Mouse (Mus musculus) urinary bladder, postnatal 36 days (tissue): ENCODE results near the gene Bglap2.
"Not testable (repeated sequence)": the region's sequence is repeated elsewhere in the genome, so short reads cannot be mapped to it uniquely, and the experiment has no call there.

ENCODE experiments used
- DNase-seq, 2 experiments: peaks; one replicate each; pipeline ENCODE4 v3.0.0; 2022; ENCODE audit warnings: low spot score in 2 of 2, mixed read lengths in 1 of 2

Gene Bglap2

DNA sequence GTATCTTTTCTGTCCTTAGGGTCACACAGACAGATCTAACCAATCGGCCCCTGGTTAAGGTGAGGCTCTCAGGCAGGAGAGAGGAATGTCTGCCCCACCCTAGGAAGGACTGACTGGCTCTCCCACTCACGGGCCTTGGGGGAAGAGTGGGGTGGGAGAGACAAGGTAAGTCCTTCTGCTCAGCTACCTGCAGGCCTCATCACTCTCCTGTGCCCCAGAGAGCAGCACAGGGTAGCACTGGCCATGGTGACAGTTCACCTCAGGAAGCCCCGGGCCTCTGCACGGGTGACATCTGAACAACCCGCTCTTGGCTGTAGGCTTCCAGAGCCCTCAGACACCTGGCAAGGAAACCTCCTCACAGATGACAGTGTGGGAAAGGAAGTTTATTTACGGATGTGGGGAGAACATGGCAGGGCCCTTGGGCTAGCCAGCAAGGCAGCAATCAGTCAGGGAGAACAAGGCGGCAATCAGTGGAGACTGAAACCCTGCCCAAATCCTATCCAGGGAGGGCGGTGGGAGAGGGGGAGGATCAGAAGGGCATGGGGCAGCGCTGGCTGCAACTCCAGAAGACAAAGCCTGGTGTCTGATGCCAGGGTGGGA, 15.4 kb upstream of the Bglap2 start:
- DNase-seq, result no peak

- DNase-seq, result no peak
Observed at GRCm38 (mm10) chr3:88384364-88384763, 5.9 kb upstream of the Bglap2 start, which contains the start of gene Bglap. Gene Bglap, minus strand, starts transcription at chr3:88384464.

DNA sequence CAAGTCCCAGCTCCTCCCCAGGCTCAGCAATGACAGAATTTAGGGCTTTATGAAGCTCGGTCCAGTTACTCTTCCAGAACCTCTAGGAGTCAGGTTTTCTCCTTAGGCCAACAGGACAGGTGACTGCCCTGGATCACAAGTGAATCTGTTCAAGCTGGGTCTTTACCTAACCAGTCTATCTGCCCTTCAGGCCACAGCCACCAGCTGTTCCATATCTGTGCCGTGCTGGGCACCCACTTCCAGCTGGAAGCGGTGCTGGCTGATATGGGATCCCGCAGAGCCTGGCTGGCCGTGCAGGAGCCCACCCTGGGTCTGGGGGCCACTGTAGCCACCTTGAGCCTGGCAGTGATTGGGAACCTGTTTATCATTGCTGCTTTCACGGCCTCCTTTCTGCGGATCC, 3.9 kb upstream of the Bglap2 start:
- not testable (repeated sequence) for DNase-seq

GRCm38 (mm10) chr3:88381389-88382315, 3.2 kb upstream of the Bglap2 start:
- DNase-seq, result peak in 1 of 2 experiments; percentile 22

GRCm38 (mm10) chr3:88376644-88377043, 1.9 kb downstream of the Bglap2 start:
- not testable (repeated sequence) for DNase-seq

GRCm38 (mm10) chr3:88375750-88376626, 2.5 kb downstream of the Bglap2 start:
- not testable (repeated sequence) for DNase-seq

DNA sequence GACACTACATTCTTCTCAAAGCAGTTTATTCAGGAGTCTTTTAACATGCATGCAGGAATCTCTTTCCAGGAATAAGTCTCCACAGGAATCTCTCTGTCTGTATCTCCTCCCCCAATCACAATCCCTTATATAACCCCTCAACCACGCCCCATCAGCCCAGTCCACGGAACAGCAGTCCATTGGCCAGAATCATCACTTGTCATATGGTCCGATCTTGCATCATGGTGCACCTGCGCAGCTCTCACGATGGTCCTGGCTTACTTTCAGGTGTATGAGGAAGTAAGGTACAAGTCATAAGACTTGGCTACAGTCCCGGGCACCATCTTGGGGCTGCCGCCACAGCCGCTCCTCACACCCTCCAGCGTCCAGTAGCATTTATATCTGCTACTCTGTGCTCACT, 5.9 kb downstream of the Bglap2 start, which contains the start of gene Bglap3:
Gene Bglap3, minus strand, starts transcription at position 101 of the 400 bp plus-strand sequence.
- not testable (repeated sequence) for DNase-seq

DNA sequence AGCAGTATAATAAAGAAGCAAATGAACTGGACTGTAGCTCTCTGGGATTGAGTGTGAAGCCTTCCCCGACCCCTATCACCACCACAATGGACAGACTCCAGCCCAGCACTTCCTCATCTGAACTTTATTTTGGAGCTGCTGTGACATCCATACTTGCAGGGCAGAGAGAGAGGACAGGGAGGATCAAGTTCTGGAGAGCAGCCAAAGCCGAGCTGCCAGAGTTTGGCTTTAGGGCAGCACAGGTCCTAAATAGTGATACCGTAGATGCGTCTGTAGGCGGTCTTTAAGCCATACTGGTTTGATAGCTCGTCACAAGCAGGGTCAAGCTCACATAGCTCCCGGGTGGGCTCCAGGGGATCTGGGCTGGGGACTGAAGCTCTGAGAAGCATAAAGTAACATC, 10.0 kb downstream of the Bglap2 start:
- DNase-seq, result not testable (repeated sequence)

DNA sequence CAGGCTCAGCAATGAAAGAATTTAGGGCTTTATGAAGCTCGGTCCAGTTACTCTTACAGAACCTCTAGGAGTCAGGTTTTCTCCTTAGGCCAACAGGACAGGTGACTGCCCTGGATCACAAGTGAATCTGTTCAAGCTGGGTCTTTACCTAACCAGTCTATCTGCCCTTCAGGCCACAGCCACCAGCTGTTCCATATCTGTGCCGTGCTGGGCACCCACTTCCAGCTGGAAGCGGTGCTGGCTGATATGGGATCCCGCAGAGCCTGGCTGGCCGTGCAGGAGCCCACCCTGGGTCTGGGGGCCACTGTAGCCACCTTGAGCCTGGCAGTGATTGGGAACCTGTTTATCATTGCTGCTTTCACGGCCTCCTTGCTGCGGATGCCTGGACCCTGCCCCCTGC, 11.0 kb downstream of the Bglap2 start:
- not testable (repeated sequence) for DNase-seq

GRCm38 (mm10) chr3:88366830-88367428, 11.6 kb downstream of the Bglap2 start:
- DNase-seq, result peak; percentile 48 to 61

DNA sequence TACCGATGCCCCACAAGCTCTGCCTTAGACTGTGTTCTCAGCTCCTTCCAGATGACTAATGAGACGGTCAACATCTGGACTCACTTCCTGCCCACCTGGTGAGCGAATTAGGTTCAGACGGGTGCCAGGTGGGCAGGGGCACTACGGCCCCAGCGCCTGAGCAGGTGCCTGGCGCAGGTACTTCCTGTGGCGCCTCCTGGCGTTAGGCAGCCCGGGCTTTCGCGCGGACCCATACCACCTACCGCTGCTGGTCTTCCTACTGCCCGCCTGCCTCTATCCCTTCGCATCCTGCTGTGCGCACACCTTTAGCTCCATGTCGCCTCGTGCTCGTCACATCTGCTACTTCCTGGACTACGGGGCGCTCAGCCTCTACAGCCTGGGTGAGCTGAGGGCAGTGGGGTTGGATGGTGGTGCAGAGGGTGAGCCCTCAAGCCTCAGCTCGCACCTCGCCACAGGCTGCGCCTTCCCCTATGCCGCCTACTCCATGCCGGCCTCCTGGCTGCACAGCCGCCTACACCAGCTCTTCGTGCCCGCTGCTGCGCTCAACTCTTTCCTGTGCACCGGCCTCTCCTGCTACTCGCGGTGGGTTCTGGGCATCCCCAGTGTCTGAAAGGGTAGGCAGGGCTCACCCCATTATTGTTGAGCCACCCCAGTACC, 12.7 kb downstream of the Bglap2 start:
- no peak for DNase-seq

DNA sequence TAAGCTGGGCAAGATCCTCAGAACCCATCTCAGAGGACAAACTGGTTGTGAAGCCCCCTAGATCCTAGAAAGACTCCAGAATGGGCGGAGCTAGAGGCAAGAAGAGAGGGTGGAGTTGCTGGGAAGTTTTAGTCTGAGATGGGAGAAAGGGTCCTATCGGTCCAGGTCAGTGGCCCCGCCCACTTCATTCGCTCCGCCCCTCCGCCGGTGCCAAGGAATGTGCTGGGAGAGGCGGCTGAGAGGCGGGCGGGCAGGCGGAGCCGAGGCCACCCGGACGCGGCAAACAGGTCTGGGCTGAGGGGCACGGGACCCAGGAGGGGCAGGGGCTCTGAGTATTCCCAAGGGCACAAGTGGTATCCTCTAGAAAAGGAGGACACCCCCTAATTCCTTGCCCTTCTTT, 14.2 kb downstream of the Bglap2 start, which contains the start of gene Paqr6:
Gene Paqr6, plus strand, starts transcription at position 248 of the 400 bp plus-strand sequence.
- peak; percentile 65 to 80 for DNase-seq

DNA sequence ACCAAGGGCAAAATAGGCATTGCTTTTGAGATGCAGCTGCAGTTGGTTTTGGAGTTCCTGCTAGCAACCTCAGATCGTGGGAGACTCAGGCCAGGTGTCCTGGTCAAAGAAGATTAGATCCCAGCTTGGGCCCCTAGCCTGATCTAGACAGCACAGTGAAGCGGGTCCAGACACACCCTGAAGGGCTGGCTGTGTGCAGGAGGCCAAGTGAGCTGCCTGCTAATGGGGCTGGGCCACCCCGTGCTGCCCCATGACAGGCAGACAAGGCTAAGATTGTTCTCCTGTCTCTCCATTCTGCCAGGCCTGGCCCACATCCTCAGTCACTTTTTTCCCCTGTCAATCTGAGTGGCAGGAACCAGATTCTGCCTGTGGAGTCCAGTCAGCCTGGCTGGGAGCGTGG, 14.8 kb downstream of the Bglap2 start:
- no peak for DNase-seq

GRCm38 (mm10) chr3:88361612-88362313, 16.7 kb downstream of the Bglap2 start:
- DNase-seq, result no peak

DNA sequence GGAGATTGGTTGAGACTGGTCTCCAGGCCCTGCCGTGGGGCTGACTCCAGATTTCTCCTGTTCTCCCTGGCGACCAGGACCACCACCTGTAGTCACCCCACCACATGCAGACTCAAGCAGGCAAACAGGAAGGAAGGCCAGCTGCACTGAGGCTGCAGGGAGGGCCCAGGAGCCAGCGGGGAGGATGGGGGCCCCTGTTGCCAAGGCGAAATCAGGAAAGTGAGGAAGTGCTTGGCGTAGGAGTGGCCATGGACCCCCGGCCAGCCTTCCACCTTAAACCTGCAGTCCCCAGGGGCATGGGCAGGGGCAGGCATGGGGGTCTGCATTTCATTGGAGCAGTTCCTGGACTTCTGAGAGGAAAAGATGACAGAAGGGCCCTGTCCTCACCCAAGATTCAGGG, 17.4 kb downstream of the Bglap2 start:
- DNase-seq, result no peak

GRCm38 (mm10) chr3:88359989-88360388, 18.5 kb downstream of the Bglap2 start:
- no peak for DNase-seq

GRCm38 (mm10) chr3:88359584-88359983, 18.9 kb downstream of the Bglap2 start:
- DNase-seq, result no peak

- DNase-seq, result peak in 1 of 2 experiments; percentile 31
Observed at GRCm38 (mm10) chr3:88354396-88355165, 23.9 kb downstream of the Bglap2 start.

- DNase-seq, result no peak
Observed at GRCm38 (mm10) chr3:88352907-88353306, 25.6 kb downstream of the Bglap2 start.
